Mouse (Mus musculus): ENCODE data around the gene 5830473C10Rik.
"Not testable (repeated sequence)": the region's sequence is repeated elsewhere in the genome, so short reads cannot be mapped to it uniquely, and the experiment has no call there.

5830473C10Rik gene

GRCm38 (mm10) chr5:90594945-90595344, 34.0 kb downstream of the 5830473C10Rik start:
- DNase-seq (ENCODE audit: low spot score in 2 of 2): no peak

- DNase-seq (ENCODE audit: low spot score in 2 of 2): no peak
Measured at GRCm38 (mm10) chr5:90596155-90596554, 35.2 kb downstream of the 5830473C10Rik start.

GRCm38 (mm10) chr5:90601469-90601868, 40.6 kb downstream of the 5830473C10Rik start:
- DNase-seq (ENCODE audit: low spot score in 2 of 2): peak; percentile 57 to 60

- no peak for DNase-seq (ENCODE audit: low spot score in 2 of 2)
Measured at GRCm38 (mm10) chr5:90603407-90603923, 42.6 kb downstream of the 5830473C10Rik start.

- no peak for DNase-seq (ENCODE audit: low spot score in 2 of 2)
Measured at GRCm38 (mm10) chr5:90608906-90609305, 48.0 kb downstream of the 5830473C10Rik start.

GRCm38 (mm10) chr5:90611388-90611787, 50.5 kb downstream of the 5830473C10Rik start:
- no peak for DNase-seq (ENCODE audit: low spot score in 2 of 2)

GRCm38 (mm10) chr5:90611996-90612611, 51.2 kb downstream of the 5830473C10Rik start:
- DNase-seq (ENCODE audit: low spot score in 2 of 2): no peak

- not testable (repeated sequence) for DNase-seq (ENCODE audit: low spot score in 2 of 2)
Measured at GRCm38 (mm10) chr5:90612751-90613150, 51.8 kb downstream of the 5830473C10Rik start.

- DNase-seq (ENCODE audit: low spot score in 2 of 2): no peak
Measured at GRCm38 (mm10) chr5:90617859-90618258, 57.0 kb downstream of the 5830473C10Rik start.

- DNase-seq (ENCODE audit: low spot score in 2 of 2): no peak
Measured at GRCm38 (mm10) chr5:90621316-90621715, 60.4 kb downstream of the 5830473C10Rik start.

- DNase-seq (ENCODE audit: low spot score in 2 of 2): no peak
Measured at GRCm38 (mm10) chr5:90621726-90622125, 60.8 kb downstream of the 5830473C10Rik start.

- no peak for DNase-seq (ENCODE audit: low spot score in 2 of 2)
Measured at GRCm38 (mm10) chr5:90623209-90623608, 62.3 kb downstream of the 5830473C10Rik start.

GRCm38 (mm10) chr5:90624708-90625425, 64.0 kb downstream of the 5830473C10Rik start:
- DNase-seq (ENCODE audit: low spot score in 2 of 2): no peak

GRCm38 (mm10) chr5:90627423-90627822, 66.5 kb downstream of the 5830473C10Rik start:
- DNase-seq (ENCODE audit: low spot score in 2 of 2): no peak

GRCm38 (mm10) chr5:90628011-90628410, 67.1 kb downstream of the 5830473C10Rik start:
- DNase-seq (ENCODE audit: low spot score in 2 of 2): no peak

- no peak for DNase-seq (ENCODE audit: low spot score in 2 of 2)
Measured at GRCm38 (mm10) chr5:90628530-90628929, 67.6 kb downstream of the 5830473C10Rik start.

- no peak for DNase-seq (ENCODE audit: low spot score in 2 of 2)
Measured at GRCm38 (mm10) chr5:90634885-90635284, 74.0 kb downstream of the 5830473C10Rik start.

- peak in 1 of 2 experiments; percentile 17 for DNase-seq (ENCODE audit: low spot score in 2 of 2)
Measured at GRCm38 (mm10) chr5:90640286-90641217, 79.6 kb downstream of the 5830473C10Rik start, which contains the start of gene Rassf6. TSS of gene Rassf6 (minus strand) at chr5:90640657.

- no peak for DNase-seq (ENCODE audit: low spot score in 2 of 2)
Measured at GRCm38 (mm10) chr5:90641218-90641610, 80.3 kb downstream of the 5830473C10Rik start.

GRCm38 (mm10) chr5:90645579-90645978, 84.7 kb downstream of the 5830473C10Rik start:
- no peak for DNase-seq (ENCODE audit: low spot score in 2 of 2)

- no peak for DNase-seq (ENCODE audit: low spot score in 2 of 2)
Measured at GRCm38 (mm10) chr5:90646398-90646797, 85.5 kb downstream of the 5830473C10Rik start.

Data from right cerebral cortex, adult 2 months (tissue).